Mouse (Mus musculus): ENCODE results near the gene Nab2.

Nab2 gene

GRCm38 (mm10) chr10:127668093-127669050, at the start of gene Nab2:
TSS of gene Nab2 (minus strand) at chr10:127668568.
- DNase-seq = peak; percentile 88 to 94

DNA sequence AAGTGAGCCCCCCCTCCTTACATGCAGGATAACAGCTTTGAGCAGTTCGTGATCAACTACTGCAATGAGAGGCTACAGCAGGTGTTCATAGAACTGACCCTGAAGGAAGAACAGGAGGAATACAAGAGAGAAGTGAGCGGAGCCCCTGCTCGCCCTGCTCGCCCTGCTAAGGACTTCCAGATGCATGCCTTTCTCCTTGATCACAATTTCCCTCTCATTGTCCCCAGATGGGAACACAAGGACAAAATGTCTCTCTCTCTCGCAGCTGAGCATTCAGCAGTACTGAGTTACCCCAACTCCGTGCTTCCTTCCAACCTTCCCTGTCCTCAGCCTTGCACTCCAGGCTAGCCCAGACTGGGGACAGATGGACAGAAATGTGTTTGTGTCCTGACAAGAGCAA, 44.4 kb upstream of the Nab2 start:
- DNase-seq = no peak

GRCm38 (mm10) chr10:127710331-127710730, 42.0 kb upstream of the Nab2 start:
- no peak for DNase-seq

DNA sequence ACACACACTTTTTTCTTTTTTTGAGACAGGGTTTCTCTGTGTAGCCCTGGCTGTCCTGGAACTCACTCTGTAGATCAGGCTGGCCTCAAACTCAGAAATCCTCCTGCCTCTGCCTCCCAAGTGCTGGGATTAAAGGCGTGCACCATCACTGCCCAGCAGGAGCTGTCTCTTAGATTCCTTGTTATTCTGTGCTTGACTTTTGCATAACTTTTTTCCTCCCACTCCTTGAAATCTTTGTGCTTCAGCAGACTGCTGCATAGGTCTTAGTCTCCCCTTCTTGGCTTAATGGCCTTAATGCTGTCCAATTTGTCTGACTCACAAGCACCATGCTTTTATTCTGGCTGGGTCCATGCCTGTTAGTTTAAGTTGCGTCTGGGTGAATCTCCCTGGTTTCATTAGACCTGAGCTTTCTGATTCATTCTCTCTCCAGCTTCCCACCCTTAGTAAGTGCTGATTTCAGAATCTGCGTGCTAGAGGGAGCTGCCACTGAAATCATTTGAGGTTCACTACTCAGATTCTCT, 40.5 kb upstream of the Nab2 start:
- DNase-seq = no peak

GRCm38 (mm10) chr10:127707721-127708120, 39.4 kb upstream of the Nab2 start:
- DNase-seq = peak; percentile 64 to 67

DNA sequence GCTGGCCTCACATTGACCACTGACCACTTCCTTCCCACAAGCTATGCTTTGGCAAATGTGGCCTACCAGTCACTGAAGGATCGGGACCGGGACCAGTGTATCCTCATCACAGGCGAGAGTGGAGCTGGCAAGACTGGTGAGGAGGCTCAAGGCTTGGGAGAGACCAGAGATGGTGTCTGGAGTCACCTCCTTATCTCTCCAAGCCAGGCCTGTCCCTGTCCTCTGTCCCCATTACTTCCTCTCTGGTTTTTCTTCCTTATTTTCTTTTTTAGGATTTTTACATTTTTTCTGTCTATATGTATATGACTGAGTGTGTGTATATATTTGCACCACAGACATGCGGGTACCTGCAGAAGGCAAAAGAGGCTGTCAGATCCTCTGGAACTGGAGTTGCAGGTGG, 37.4 kb upstream of the Nab2 start:
- no peak for DNase-seq

- no peak for DNase-seq
These were observed 36.4 kb upstream of the Nab2 start, which contains the start of gene Myo1a for GRCm38 (mm10) chr10:127704766-127705220. TSS of gene Myo1a (plus strand) at chr10:127705170.

DNA sequence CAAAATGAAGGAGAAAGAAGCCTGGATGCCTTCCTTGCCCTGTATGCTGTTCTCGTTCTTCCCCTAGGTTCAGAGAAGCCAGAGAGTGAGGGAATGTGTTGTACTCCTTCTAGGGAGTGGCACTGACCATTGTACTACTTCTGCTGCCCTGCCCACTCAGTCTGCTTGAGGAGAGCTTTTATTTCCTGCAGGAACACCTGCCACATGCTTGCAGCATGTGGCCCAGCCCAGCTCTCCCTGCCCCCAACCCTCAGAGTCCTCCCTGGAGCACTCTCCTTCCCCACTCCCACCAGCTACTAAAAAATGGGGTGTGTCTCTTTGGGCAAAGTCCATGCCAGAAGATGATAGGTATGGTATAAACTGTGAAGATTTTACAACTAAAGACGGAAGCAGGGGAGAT, 35.9 kb upstream of the Nab2 start:
- no peak for DNase-seq

DNA sequence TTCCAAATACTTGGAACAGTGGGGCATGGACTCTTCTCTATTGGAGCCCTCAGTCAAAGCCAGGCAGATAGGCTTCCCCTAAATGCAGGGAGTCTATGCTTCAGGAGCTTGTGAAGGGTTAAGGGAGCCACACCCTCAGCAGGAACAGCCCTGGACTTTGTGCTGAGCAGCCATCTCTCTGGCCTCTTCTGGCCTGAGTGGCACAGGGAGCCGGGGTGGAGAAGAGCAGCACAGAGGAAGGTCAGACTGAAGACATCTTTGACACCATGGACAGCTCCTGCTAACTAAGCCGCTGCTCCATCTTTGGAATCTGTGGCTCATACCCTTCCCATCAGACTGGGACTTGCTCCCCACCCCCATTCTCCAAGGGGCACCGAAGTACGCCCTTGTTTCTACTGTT, 34.9 kb upstream of the Nab2 start:
- peak in 1 of 2 experiments; percentile 28 for DNase-seq

GRCm38 (mm10) chr10:127698966-127699365, 30.6 kb upstream of the Nab2 start:
- DNase-seq = no peak

DNA sequence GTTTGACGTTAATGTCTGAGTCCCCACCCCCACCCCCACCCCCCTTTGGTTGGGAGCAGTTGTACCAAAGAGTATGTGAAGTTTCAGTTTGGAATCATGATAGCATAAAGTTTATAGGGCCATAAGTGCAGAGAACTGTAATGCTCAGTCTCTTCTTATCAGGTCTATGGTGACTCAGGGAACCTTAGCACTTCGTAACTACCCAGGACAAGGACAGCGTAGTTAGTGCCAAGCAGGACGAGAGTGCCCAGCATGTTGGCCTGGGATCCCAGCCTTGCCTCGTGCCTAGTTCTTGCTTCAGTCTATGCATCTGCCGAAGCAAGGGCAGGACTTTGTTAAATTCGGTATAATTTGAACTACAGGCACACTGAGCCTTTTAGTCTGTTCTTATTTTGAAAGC, 27.4 kb upstream of the Nab2 start:
- DNase-seq = no peak

- DNase-seq = peak in 1 of 2 experiments; percentile 20
These were observed 26.3 kb upstream of the Nab2 start for GRCm38 (mm10) chr10:127694636-127695035.

DNA sequence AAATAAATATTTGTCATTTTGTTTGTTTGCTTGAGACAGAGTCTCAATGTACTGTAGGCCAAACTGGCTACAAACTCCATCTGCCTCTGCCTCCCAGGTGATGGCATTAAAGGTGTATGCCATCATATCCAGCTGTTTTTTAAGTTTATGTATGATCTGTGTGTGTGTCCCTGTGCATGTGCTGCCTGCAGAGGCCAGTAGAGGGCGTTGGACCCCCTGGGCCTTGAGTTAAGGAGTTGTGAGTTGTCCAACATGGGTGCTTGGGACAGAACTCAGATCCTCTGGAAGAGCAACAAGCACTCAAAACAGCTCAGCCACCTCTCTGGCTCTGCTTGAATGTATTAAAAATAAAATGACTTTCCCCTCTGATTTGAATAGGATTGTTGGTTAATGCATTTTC, 22.7 kb upstream of the Nab2 start:
- no peak for DNase-seq

DNA sequence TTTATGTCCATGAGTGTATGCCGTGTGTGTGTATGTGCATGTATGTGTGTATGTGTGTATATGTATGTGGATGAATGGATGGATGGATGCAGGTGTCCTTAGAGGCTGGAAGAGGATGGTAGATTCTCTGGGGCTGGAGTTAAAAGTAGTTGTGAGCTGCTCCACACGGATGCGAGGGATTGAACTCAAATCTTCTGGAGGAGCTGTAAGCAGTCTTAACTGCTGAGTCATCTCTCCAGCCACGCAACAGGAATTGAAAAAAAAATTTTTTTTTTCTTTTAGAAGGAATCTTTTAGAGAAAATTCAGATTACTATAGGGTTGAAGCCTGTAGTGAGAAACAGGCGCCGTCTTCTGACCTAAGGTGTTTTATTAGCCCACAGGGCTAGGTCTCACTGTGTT, 14.5 kb upstream of the Nab2 start:
- DNase-seq = no peak

DNA sequence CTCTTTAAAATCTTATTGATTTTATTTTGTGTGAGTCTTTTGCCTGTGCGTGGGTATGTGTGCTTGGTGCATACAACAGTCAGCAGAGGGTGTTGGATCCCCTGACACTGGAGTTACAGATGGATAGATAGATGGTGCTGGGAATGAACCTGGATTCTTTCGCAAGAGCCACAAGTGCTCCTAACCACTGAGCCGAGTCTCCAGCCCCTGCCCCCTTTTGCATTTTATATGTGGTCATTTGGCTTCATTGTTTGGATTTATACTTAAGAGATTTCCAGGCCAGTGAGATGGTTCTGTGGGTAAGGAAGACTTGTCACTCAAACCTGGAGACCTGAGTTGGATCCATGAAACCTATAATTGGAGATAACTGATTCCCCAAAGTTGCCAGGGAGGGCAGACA, 11.5 kb upstream of the Nab2 start:
- no peak for DNase-seq

GRCm38 (mm10) chr10:127679208-127679607, 10.8 kb upstream of the Nab2 start:
- no peak for DNase-seq

DNA sequence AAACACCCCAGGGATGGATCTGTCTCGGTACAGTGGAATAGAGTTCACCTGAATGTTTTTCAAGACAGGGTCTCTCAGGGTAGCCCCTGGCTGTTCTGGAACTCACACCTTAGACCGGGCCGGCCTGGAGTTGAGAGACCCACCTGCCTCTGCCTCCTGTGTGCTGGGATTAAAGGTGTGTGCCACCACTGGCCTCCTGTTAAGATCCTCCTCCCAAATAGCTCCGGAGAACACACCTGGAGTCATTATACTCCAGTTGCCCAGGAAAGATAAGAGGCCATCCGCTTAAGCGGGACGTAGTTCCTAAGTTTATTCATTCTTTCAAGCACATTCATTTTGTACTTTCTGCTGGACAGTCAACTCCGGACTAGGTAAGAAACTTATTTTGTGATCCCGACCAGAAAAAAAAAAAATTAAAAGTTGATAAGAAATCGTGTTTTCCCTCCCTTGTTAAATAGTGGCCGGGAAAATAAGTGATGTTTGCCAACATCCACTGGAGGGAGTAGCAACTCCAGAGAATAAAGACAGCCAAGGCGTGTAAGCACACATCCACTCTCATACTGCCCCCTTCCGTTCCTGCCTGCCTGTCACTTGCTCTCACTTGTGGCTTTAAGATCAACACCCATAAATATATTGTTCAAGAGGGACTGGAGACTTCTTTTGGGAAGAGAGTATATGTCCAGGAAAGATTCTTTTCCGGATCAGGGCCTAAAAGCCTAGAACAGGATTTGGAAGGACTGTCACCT, 9.4 kb upstream of the Nab2 start:
- DNase-seq = peak; percentile 78 to 85

GRCm38 (mm10) chr10:127676691-127677548, 8.6 kb upstream of the Nab2 start:
- DNase-seq = peak; percentile 92 to 96

DNA sequence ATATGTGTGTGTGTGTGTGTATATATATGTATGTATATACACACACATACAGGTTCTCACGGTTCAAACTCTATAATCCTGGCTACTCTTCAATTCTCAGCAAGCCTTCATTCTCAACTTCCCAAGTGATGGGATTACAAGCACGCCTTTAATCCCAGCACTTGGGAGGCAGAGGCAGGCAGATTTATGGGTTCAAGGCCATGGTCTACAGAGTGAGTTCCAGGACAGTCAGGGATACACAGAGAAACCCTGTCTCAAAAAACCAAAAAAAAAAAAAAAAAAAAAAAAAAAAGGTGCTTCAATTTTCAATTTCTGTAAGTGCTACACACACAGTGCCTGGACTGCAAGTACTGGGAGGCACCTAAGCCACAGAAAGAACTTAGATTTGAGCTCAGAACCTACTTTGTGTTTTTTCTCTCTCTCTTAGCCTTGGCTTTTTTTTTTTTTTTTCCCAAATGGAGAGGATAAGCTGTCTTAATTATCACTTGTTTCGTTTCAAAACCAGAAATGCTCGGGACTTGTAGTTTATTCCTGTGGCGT, 7.6 kb upstream of the Nab2 start:
- no peak for DNase-seq

DNA sequence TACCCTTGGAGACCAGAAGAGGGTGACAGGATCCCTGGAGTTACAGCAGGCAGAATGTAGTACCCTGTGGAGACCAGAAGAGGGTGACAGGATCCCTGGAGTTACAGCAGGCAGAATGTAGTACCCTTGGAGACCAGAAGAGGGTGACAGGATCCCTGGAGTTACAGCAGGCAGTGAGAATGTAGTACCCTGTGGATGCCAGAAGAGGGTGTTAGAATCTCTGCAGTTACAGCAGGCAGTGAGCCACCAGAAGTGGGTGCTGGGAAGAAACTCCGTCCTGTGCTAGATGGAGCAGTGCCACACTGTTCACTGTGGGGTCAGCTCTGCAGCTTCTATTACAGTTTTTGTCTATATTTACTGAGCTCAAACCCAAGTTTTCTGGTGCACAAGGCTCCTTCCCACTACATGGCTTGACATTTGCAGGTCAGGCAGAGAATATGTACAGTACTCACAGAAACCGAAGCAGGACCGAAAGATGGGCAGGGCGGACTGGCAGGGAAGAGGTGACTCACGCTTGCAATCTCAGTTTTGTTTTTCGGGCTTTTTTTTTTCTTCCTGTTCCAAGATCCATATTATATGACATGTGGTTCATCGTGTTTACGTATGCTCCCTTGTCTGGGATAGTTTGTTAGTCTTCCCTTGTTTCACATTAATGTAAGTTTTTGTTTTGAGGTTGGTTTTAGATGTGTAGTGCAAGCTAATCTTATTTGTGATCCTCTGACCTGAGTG, 6.6 kb upstream of the Nab2 start:
- DNase-seq = peak; percentile 86 to 90

DNA sequence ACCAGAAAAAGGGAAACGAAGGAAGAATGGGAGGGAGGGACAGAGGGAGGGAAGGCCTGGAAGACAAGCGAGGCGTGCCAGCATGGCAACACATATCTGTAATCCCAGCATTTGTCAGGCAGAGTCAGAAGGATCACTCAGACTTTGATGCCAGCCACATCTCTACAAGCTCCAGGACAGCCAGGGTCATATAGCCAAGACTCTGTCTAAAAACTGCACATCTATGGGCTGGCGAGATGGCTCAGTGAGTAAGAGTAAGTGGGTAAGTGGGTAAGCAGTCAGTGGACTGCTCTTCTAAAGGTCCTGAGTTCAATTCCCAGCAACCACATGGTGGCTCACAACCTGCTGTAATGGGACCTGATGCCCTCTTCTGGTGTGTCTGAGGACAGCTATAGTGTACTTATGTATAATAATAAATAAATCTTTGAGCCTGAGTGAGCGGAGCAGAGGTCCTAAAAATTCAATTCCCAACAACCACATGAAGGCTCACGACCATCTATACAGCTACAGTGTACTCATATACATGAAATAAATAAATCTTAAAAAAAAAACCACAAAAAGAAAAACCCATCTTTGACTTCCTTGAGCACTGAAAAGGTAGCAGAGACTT, 5.8 kb upstream of the Nab2 start:
- no peak for DNase-seq
